Mouse (Mus musculus): ENCODE measurements around the gene Csnk1g2.
A peak's percentile ranks its signal among the peaks of the same experiment; 100 is the strongest.

The Csnk1g2 gene

GRCm38 (mm10) chr10:80665459-80665858, 42.8 kb downstream of the Csnk1g2 start:
- DNase-seq (ENCODE audit: low read depth): no peak

- no peak for DNase-seq (ENCODE audit: low read depth)
Measured at GRCm38 (mm10) chr10:80665981-80666733, 43.5 kb downstream of the Csnk1g2 start.

GRCm38 (mm10) chr10:80666837-80667412, 44.3 kb downstream of the Csnk1g2 start:
- no peak for DNase-seq (ENCODE audit: low read depth)

GRCm38 (mm10) chr10:80668614-80669013, 46.0 kb downstream of the Csnk1g2 start:
- no peak for DNase-seq (ENCODE audit: low read depth)

- DNase-seq (ENCODE audit: low read depth): no peak
Measured at GRCm38 (mm10) chr10:80669018-80669417, 46.4 kb downstream of the Csnk1g2 start.

GRCm38 (mm10) chr10:80669737-80670485, 47.3 kb downstream of the Csnk1g2 start:
- DNase-seq (ENCODE audit: low read depth): peak; percentile 83

GRCm38 (mm10) chr10:80670531-80670930, 47.9 kb downstream of the Csnk1g2 start:
- no peak for DNase-seq (ENCODE audit: low read depth)

GRCm38 (mm10) chr10:80671251-80671650, 48.6 kb downstream of the Csnk1g2 start:
- DNase-seq (ENCODE audit: low read depth): no peak

GRCm38 (mm10) chr10:80671936-80672690, 49.5 kb downstream of the Csnk1g2 start:
- no peak for DNase-seq (ENCODE audit: low read depth)

GRCm38 (mm10) chr10:80673690-80674089, 51.1 kb downstream of the Csnk1g2 start:
- DNase-seq (ENCODE audit: low read depth): no peak

GRCm38 (mm10) chr10:80674161-80674711, 51.6 kb downstream of the Csnk1g2 start:
- DNase-seq (ENCODE audit: low read depth): peak; percentile 77

- DNase-seq (ENCODE audit: low read depth): peak; percentile 29
Measured at GRCm38 (mm10) chr10:80674851-80675404, 52.3 kb downstream of the Csnk1g2 start.

GRCm38 (mm10) chr10:80675405-80676197, 53.0 kb downstream of the Csnk1g2 start:
- peak; percentile 45 for DNase-seq (ENCODE audit: low read depth)

GRCm38 (mm10) chr10:80676198-80676928, 53.7 kb downstream of the Csnk1g2 start:
- DNase-seq (ENCODE audit: low read depth): peak; percentile 100

- peak; percentile 78 for DNase-seq (ENCODE audit: low read depth)
Measured at GRCm38 (mm10) chr10:80677128-80677875, 54.7 kb downstream of the Csnk1g2 start.

- peak; percentile 94 for DNase-seq (ENCODE audit: low read depth)
Measured at GRCm38 (mm10) chr10:80677942-80678436, 55.4 kb downstream of the Csnk1g2 start, which contains the start of gene Mknk2. Mknk2 (minus strand) TSS chr10:80678112.

- DNase-seq (ENCODE audit: low read depth): peak; percentile 62
Measured at GRCm38 (mm10) chr10:80678601-80679377, 56.2 kb downstream of the Csnk1g2 start.
